Comparison of ENCODE assay signal across 24 mouse cellular contexts in genomic region chr14:56105447-56106180, GRCm38 (mm10). TPM values are rescaled to one million over a fixed set of nuclear protein-coding genes. Genes with fewer than 3 reads are reported as not detected.
DNase-seq lines count a peak whose midpoint lies in the region; ATAC-seq and TF ChIP-seq lines count a peak whose summit lies in the region.
"Had no signal": no experiment of that assay in that cellular context is flagged by ENCODE, and none has a peak within 500 bp of the region (broad histone marks: within the 10 kb centered on the region; RNA-seq: fewer than 3 reads in every experiment).

No protein-coding gene starts in this region.

- no peak for TF ChIP-seq CTCF in intestine, postnatal 0 days (IDR thresholded peaks at IDR 0.05; ENCODE audit: low read depth)
- no peak for TF ChIP-seq CTCF in bone marrow, adult 2 months (IDR thresholded peaks at IDR 0.05; ENCODE audit: control insufficient read depth, insufficient read depth, low read length)

- H3K4me1 ChIP-seq in intestine, embryonic 14.5 days (replicated peaks; ENCODE audit: control insufficient read depth, insufficient read depth, low read length) = no peaks in the 10 kb centered on the region
- H3K4me1 ChIP-seq in intestine, postnatal 0 days (replicated peaks; ENCODE audit: control insufficient read depth, insufficient read depth, low read length) = no peaks in the 10 kb centered on the region
- H3K4me1 ChIP-seq in bone marrow, adult 2 months (ENCODE audit: control insufficient read depth, insufficient read depth, low read length) = no peaks in the 10 kb centered on the region; the same call in 1 of the 2 replicates
- H3K4me1 ChIP-seq: embryonic facial prominence, embryonic 10.5 days; heart, embryonic 12.5 days; hindbrain, embryonic 15.5 days had no signal

- no peak for ATAC-seq in intestine, embryonic 14.5 days (replicated peaks; ENCODE audit: low FRiP score, low TSS enrichment, low read depth)
- ATAC-seq in intestine, postnatal 0 days = no peak
- peak; percentile 60 for ATAC-seq in granulocyte monocyte progenitor cell, adult 5-6 weeks (replicated peaks; ENCODE audit: poor library complexity, severe bottlenecking)
- no peak for ATAC-seq in cerebellum, adult (ENCODE audit: insufficient number of reproducible peaks, low FRiP score, low TSS enrichment)
- ATAC-seq: forebrain, embryonic 14.5 days had no signal

- H3K9me3 ChIP-seq in intestine, embryonic 14.5 days (ENCODE audit: control insufficient read depth, low read length) = no peaks in the 10 kb centered on the region
- no peaks in the 10 kb centered on the region for H3K9me3 ChIP-seq in intestine, postnatal 0 days (ENCODE audit: control insufficient read depth)
- H3K9me3 ChIP-seq: embryonic facial prominence, embryonic 10.5 days; heart, embryonic 12.5 days; hindbrain, embryonic 15.5 days had no signal

- H3K9ac ChIP-seq in intestine, embryonic 14.5 days (ENCODE audit: low read length) = no peak overlapping the region
- no peak overlapping the region for H3K9ac ChIP-seq in intestine, postnatal 0 days (ENCODE audit: low read depth, low read length)
- H3K9ac ChIP-seq: heart, embryonic 12.5 days; hindbrain, embryonic 15.5 days had no signal

- WGBS in intestine, embryonic 14.5 days = 77% methylated on average over 13 of the region's 13 CpGs
- WGBS in intestine, postnatal 0 days = 82% methylated on average over 13 of the region's 13 CpGs
- WGBS in bone marrow, adult 2 months = 33% methylated on average over 13 of the region's 13 CpGs

- H3K79me2 ChIP-seq in myocyte (ENCODE audit: control insufficient read depth, insufficient read depth) = no peaks in the 10 kb centered on the region

- no peak overlapping the region for H3K27ac ChIP-seq in intestine, embryonic 14.5 days (ENCODE audit: low read depth)
- H3K27ac ChIP-seq in intestine, postnatal 0 days (ENCODE audit: low read depth, low read length) = no peak overlapping the region
- peak overlapping the region; percentile 55 for H3K27ac ChIP-seq in bone marrow, adult 2 months (ENCODE audit: control insufficient read depth, insufficient read depth, low read depth, low read length, poor library complexity)
- H3K27ac ChIP-seq: embryonic facial prominence, embryonic 10.5 days; gastrocnemius, adult 2 months; hindbrain, embryonic 15.5 days had no signal

- no peaks in the 10 kb centered on the region for H3K27me3 ChIP-seq in intestine, embryonic 14.5 days (replicated peaks; ENCODE audit: control insufficient read depth, insufficient read depth, low read length)
- H3K27me3 ChIP-seq in intestine, postnatal 0 days (replicated peaks; ENCODE audit: control insufficient read depth, insufficient read depth, low read length) = no peaks in the 10 kb centered on the region
- no peaks in the 10 kb centered on the region for H3K27me3 ChIP-seq in myocyte (ENCODE audit: control insufficient read depth, insufficient read depth, insufficient read length)
- H3K27me3 ChIP-seq: heart, embryonic 12.5 days; hindbrain, embryonic 15.5 days had no signal

- H3ac ChIP-seq in myocyte (ENCODE audit: control insufficient read depth, insufficient read length) = no peak overlapping the region

- no peaks in the 10 kb centered on the region for H3K36me3 ChIP-seq in intestine, embryonic 14.5 days (ENCODE audit: control insufficient read depth, insufficient read depth, low read length)
- H3K36me3 ChIP-seq in intestine, postnatal 0 days (ENCODE audit: control insufficient read depth, insufficient read depth) = no peaks in the 10 kb centered on the region
- H3K36me3 ChIP-seq in myocyte (ENCODE audit: control insufficient read depth, insufficient read depth) = no peaks in the 10 kb centered on the region
- H3K36me3 ChIP-seq: embryonic facial prominence, embryonic 10.5 days; heart, embryonic 12.5 days; hindbrain, embryonic 15.5 days had no signal

- peak; percentile 44 for DNase-seq in intestine, embryonic 14.5 days (ENCODE audit: low spot score)
- no peak for DNase-seq in thymus, adult 18-20 months
- DNase-seq: adrenal gland, adult 8-10 months; adrenal gland, postnatal 36 days; cerebellum, adult 18-20 months; cerebellum, adult 9-11 months; cerebellum, postnatal 36 days; gastrocnemius, adult 2 months; gastrocnemius, postnatal 25 days; heart, adult 18-20 months; heart, postnatal 36 days had no signal

- H3K4me2 ChIP-seq in intestine, embryonic 14.5 days (ENCODE audit: low read length) = no peak overlapping the region
- no peak overlapping the region for H3K4me2 ChIP-seq in intestine, postnatal 0 days (replicated peaks; ENCODE audit: low read depth)
- H3K4me2 ChIP-seq in myocyte (ENCODE audit: low read depth) = peak overlapping the region; percentile 42
- H3K4me2 ChIP-seq: heart, embryonic 12.5 days; hindbrain, embryonic 15.5 days had no signal

- TF ChIP-seq POLR2A in bone marrow, adult 2 months (IDR thresholded peaks at IDR 0.05; ENCODE audit: borderline replicate concordance, control insufficient read depth, low read depth, low read length) = no peak
- TF ChIP-seq POLR2A in myocyte (IDR thresholded peaks at IDR 0.05; ENCODE audit: insufficient read length, low read depth) = no peak

- H3K4me3 ChIP-seq in intestine, embryonic 14.5 days (ENCODE audit: low read depth, low read length) = no peak overlapping the region
- H3K4me3 ChIP-seq in intestine, postnatal 0 days (ENCODE audit: low read depth, low read length) = no peak overlapping the region
- H3K4me3 ChIP-seq in bone marrow, adult 2 months (replicated peaks; ENCODE audit: control insufficient read depth, low read depth, low read length) = no peak overlapping the region
- no peak overlapping the region for H3K4me3 ChIP-seq in myocyte
- H3K4me3 ChIP-seq: embryonic facial prominence, embryonic 10.5 days; gastrocnemius, adult 2 months; heart, embryonic 12.5 days; hindbrain, embryonic 15.5 days had no signal

TF ChIP-seq in myocyte, 11 proteins besides CTCF, POLR2A, EP300 and RAD21:
- no peak for TF ChIP-seq USF1 (IDR thresholded peaks at IDR 0.05; ENCODE audit: low read depth)
- TF ChIP-seq MYOD1 (IDR thresholded peaks at IDR 0.05; ENCODE audit: control insufficient read depth in 1 of 3, insufficient read length in 2 of 3, low read depth in 2 of 3) = peak in 1 of 3 experiments; percentile 12

RNA-seq across cellular contexts. Expression of gene Ctsg, which starts 3.2 kb away (rescaled TPM):
- not detected in 2 replicates for polyA plus RNA-seq in intestine, embryonic 14.5 days (2014; fragmentation: Nextera tagmentation; extraction: Ambion mirVana)
- not detected in 2 replicates for polyA plus RNA-seq in intestine, postnatal 0 days (2015; fragmentation: Nextera tagmentation; extraction: Ambion mirVana)
- 26.7 and 86.1 TPM in 2 replicates for polyA plus RNA-seq in bone marrow, adult 2 months (2011; ENCODE audit: insufficient read depth, insufficient read length, low replicate concordance, missing spikeins)
- 2,198 and 2,270 TPM in 2 replicates for total RNA-seq in granulocyte monocyte progenitor cell, adult 5-6 weeks (2014; fragmentation: Nextera tagmentation)
- total RNA-seq in granulocyte monocyte progenitor cell, adult 5-6 weeks (2017) = 4,568 and 5,380 TPM in 2 replicates
- polyA plus RNA-seq in myocyte (2012; fragmentation: generic; extraction: Trizol) = 0.54 TPM
- total RNA-seq: adrenal gland, adult 8-10 months; adrenal gland, postnatal 36 days; ES-E14; gastrocnemius, adult 2 months; gastrocnemius, postnatal 25 days; heart, adult 18-20 months; heart, postnatal 36 days had no signal
- polyA plus RNA-seq: embryonic facial prominence, embryonic 10.5 days; forebrain, embryonic 14.5 days; hindbrain, embryonic 11.5 days; hindbrain, embryonic 15.5 days had no signal

RNA-seq across cellular contexts. Expression of gene Gzme, which starts 14.8 kb away (rescaled TPM):
- not detected in 2 replicates for polyA plus RNA-seq in intestine, embryonic 14.5 days (2014; fragmentation: Nextera tagmentation; extraction: Ambion mirVana)
- polyA plus RNA-seq in intestine, postnatal 0 days (2015; fragmentation: Nextera tagmentation; extraction: Ambion mirVana) = not detected in 2 replicates
- polyA plus RNA-seq in bone marrow, adult 2 months (2011; ENCODE audit: insufficient read depth, insufficient read length, low replicate concordance, missing spikeins) = not detected in 2 replicates
- not detected in 2 replicates for total RNA-seq in granulocyte monocyte progenitor cell, adult 5-6 weeks (2014; fragmentation: Nextera tagmentation)
- not detected in 2 replicates for total RNA-seq in granulocyte monocyte progenitor cell, adult 5-6 weeks (2017)
- polyA plus RNA-seq in myocyte (2012; fragmentation: generic; extraction: Trizol) = 0.55 TPM
- total RNA-seq: adrenal gland, adult 8-10 months; adrenal gland, postnatal 36 days; gastrocnemius, adult 2 months; gastrocnemius, postnatal 25 days; heart, adult 18-20 months; heart, postnatal 36 days had no signal
- polyA plus RNA-seq: embryonic facial prominence, embryonic 10.5 days; forebrain, embryonic 14.5 days; heart, embryonic 12.5 days; heart, embryonic 16.5 days; hindbrain, embryonic 11.5 days; hindbrain, embryonic 15.5 days had no signal

RNA-seq across cellular contexts. Expression of gene Mcpt8, which starts 20.5 kb away (rescaled TPM):
- polyA plus RNA-seq in intestine, embryonic 14.5 days (2014; fragmentation: Nextera tagmentation; extraction: Ambion mirVana) = 1.5 and 1.8 TPM in 2 replicates
- polyA plus RNA-seq in intestine, postnatal 0 days (2015; fragmentation: Nextera tagmentation; extraction: Ambion mirVana) = not detected in 2 replicates
- polyA plus RNA-seq in bone marrow, adult 2 months (2011; ENCODE audit: insufficient read depth, insufficient read length, low replicate concordance, missing spikeins) = 15.4 and 51.6 TPM in 2 replicates
- total RNA-seq in granulocyte monocyte progenitor cell, adult 5-6 weeks (2014; fragmentation: Nextera tagmentation) = 85.6 and 130 TPM in 2 replicates
- 31.0 and 50.8 TPM in 2 replicates for total RNA-seq in granulocyte monocyte progenitor cell, adult 5-6 weeks (2017)
- polyA plus RNA-seq in myocyte (2012; fragmentation: generic; extraction: Trizol) = 10.7 TPM
- total RNA-seq: adrenal gland, adult 8-10 months; adrenal gland, postnatal 36 days; gastrocnemius, adult 2 months; gastrocnemius, postnatal 25 days; heart, adult 18-20 months; heart, postnatal 36 days had no signal
- polyA plus RNA-seq: embryonic facial prominence, embryonic 10.5 days; heart, embryonic 12.5 days; hindbrain, embryonic 11.5 days; hindbrain, embryonic 15.5 days had no signal

RNA-seq across cellular contexts. Expression of gene Gzmd, which starts 26.8 kb away (rescaled TPM):
- not detected in 2 replicates for polyA plus RNA-seq in intestine, embryonic 14.5 days (2014; fragmentation: Nextera tagmentation; extraction: Ambion mirVana)
- polyA plus RNA-seq in intestine, postnatal 0 days (2015; fragmentation: Nextera tagmentation; extraction: Ambion mirVana) = not detected in 2 replicates
- polyA plus RNA-seq in bone marrow, adult 2 months (2011; ENCODE audit: insufficient read depth, insufficient read length, low replicate concordance, missing spikeins) = not detected in 2 replicates
- not detected in 2 replicates for total RNA-seq in granulocyte monocyte progenitor cell, adult 5-6 weeks (2014; fragmentation: Nextera tagmentation)
- total RNA-seq in granulocyte monocyte progenitor cell, adult 5-6 weeks (2017) = not detected in 2 replicates
- 0.05 TPM for polyA plus RNA-seq in myocyte (2012; fragmentation: generic; extraction: Trizol)
- total RNA-seq: adrenal gland, adult 8-10 months; adrenal gland, postnatal 36 days; gastrocnemius, adult 2 months; gastrocnemius, postnatal 25 days; heart, adult 18-20 months; heart, postnatal 36 days had no signal
- polyA plus RNA-seq: embryonic facial prominence, embryonic 10.5 days; embryonic facial prominence, embryonic 14.5 days; forebrain, embryonic 14.5 days; heart, embryonic 12.5 days; heart, embryonic 16.5 days; hindbrain, embryonic 11.5 days; hindbrain, embryonic 15.5 days had no signal

RNA-seq across cellular contexts. Expression of gene Mcpt4, which starts 43.5 kb away (rescaled TPM):
- 0.22 TPM in 1 of 2 replicates, not detected in the other for polyA plus RNA-seq in intestine, embryonic 14.5 days (2014; fragmentation: Nextera tagmentation; extraction: Ambion mirVana)
- polyA plus RNA-seq in intestine, postnatal 0 days (2015; fragmentation: Nextera tagmentation; extraction: Ambion mirVana) = 1.9 and 2.0 TPM in 2 replicates
- polyA plus RNA-seq in bone marrow, adult 2 months (2011; ENCODE audit: insufficient read depth, insufficient read length, low replicate concordance, missing spikeins) = not detected in 2 replicates
- not detected in 2 replicates for total RNA-seq in granulocyte monocyte progenitor cell, adult 5-6 weeks (2014; fragmentation: Nextera tagmentation)
- not detected in 2 replicates for total RNA-seq in granulocyte monocyte progenitor cell, adult 5-6 weeks (2017)
- 0.14 TPM for polyA plus RNA-seq in myocyte (2012; fragmentation: generic; extraction: Trizol)
- total RNA-seq: ES-E14 had no signal
- polyA plus RNA-seq: embryonic facial prominence, embryonic 10.5 days; forebrain, embryonic 14.5 days; hindbrain, embryonic 11.5 days; hindbrain, embryonic 15.5 days had no signal

Comparison
In these comparisons a context has a peak if more than half of its experiments do, and no peak if none do; other contexts are left out.
1. RNA of gene Ctsg, which starts 3.2 kb away (polyA plus RNA-seq): 26.7 to 86.1 TPM in bone marrow, adult 2 months; 0.54 TPM in myocyte (single experiment), not detected in intestine, postnatal 0 days and not detected in intestine, embryonic 14.5 days; every median in the first group is over 10 times any median in the second.